Mouse (Mus musculus) activated CD4-positive, CD25-positive, alpha-beta regulatory T cell (primary cell): ENCODE data around the gene Olfr1406. TPM values are rescaled to one million over a fixed set of nuclear protein-coding genes. Genes with fewer than 3 reads are reported as not detected.

Source experiments
- polyA plus RNA-seq, 2 experiments: library from polyadenylated mRNA; unstranded; fragments of 100-300 nt; shearing (Covaris generic); gene quantifications; one replicate each; pipeline ENCODE4 v1.2.1; 2017

The Olfr1406 gene
- polyA plus RNA-seq = under 1 TPM in 1 of 2 experiments, not detected in 1; 0.27 TPM

GRCm38 (mm10) chr1:173190540-173190939 lies at the start of gene Olfr1406:
Olfr1406 (minus strand) TSS chr1:173190640.

GRCm38 (mm10) chr1:173227081-173227480 lies 36.6 kb upstream of the Olfr1406 start, which contains the start of gene Fcer1a:
Fcer1a (minus strand) TSS chr1:173227214.

GRCm38 (mm10) chr1:173212092-173212491 lies 21.7 kb upstream of the Olfr1406 start, which contains the start of gene Olfr1404:
Olfr1404 (plus strand) TSS chr1:173212392.

GRCm38 (mm10) chr1:173197508-173197907 lies 7.1 kb upstream of the Olfr1406 start, which contains the start of gene Olfr218:
Olfr218 (plus strand) TSS chr1:173197808.

GRCm38 (mm10) chr1:173137274-173137673 lies 53.2 kb downstream of the Olfr1406 start, which contains the start of gene Olfr1408:
Olfr1408 (minus strand) TSS chr1:173137374.

Other genes starting within 250 kb of the Olfr1406 start
- under 1 TPM in 1 of 2 experiments, not detected in 1; 0.18 TPM for gene Olfr16, start 240.2 kb downstream of the Olfr1406 start, polyA plus RNA-seq
- gene Olfr1408, start 53.3 kb downstream of the Olfr1406 start, polyA plus RNA-seq = under 1 TPM in 1 of 2 experiments, not detected in 1; 0.05 TPM
- gene Olfr218, start 7.2 kb upstream of the Olfr1406 start, polyA plus RNA-seq = not detected
- under 1 TPM in 1 of 2 experiments, not detected in 1; 0.06 TPM for gene Olfr1404, start 21.8 kb upstream of the Olfr1406 start, polyA plus RNA-seq
- under 1 TPM in 1 of 2 experiments, not detected in 1; 0.23 TPM for gene Fcer1a, start 36.6 kb upstream of the Olfr1406 start, polyA plus RNA-seq
- not detected for gene Olfr418, start 75.4 kb upstream of the Olfr1406 start, polyA plus RNA-seq
- not detected for gene Mptx2, start 87.1 kb upstream of the Olfr1406 start, polyA plus RNA-seq
- gene Ackr1, start 143.1 kb upstream of the Olfr1406 start, polyA plus RNA-seq = not detected
- gene Aim2, start 160.2 kb upstream of the Olfr1406 start, polyA plus RNA-seq = 10 to 100 TPM; 31.9 to 52.3 TPM
- gene Cadm3, start 177.1 kb upstream of the Olfr1406 start, polyA plus RNA-seq = not detected